Mouse (Mus musculus) B cell, adult 2 months (primary cell): ENCODE results near the gene Csn2.

Experiments used
- DNase-seq, 2 experiments: peaks; one replicate each; pipeline ENCODE4 v3.0.0; 2022

The Csn2 gene

DNA sequence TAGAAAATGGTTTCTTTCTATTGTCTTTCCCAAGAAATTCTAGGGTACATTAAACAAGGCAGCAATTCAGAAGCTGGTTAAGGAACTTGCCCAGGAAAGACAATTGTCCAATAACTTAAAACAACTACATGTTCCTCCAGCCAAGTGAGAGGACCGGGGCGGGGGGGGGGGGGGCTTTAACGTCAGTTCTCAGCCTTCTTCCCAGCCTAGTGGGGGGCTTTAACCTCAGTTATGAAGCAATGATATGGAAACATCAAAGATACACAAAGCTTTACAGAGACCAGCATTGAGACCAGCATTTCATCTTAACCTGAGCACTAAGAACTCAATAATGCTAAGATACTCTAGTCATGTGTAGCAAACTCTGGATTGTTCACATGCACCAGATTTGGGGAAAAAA is at the start of gene Csn2:
Gene Csn2 (minus strand): TSS at position 101 of the 400 bp plus-strand sequence.
- no peak for DNase-seq

DNA sequence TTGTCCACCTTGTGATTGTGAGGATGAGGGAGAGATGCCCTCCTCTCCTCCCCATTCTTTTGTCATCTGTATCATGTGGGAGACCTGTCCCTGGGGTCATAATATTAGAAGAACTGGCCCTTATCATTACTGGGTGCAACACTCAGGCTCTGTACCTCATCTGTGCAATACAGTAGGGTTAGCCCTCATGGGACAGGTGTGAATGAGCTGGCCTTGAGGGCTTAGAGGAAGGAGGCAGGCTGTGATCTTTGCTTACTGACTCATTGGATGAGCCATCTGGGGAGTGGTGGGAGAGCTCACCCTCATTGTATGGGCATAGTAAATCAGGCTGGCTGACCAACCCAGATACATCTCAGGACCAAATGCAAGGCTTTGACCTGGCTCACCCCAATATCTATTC is 35.4 kb upstream of the Csn2 start:
- DNase-seq: no peak

DNA sequence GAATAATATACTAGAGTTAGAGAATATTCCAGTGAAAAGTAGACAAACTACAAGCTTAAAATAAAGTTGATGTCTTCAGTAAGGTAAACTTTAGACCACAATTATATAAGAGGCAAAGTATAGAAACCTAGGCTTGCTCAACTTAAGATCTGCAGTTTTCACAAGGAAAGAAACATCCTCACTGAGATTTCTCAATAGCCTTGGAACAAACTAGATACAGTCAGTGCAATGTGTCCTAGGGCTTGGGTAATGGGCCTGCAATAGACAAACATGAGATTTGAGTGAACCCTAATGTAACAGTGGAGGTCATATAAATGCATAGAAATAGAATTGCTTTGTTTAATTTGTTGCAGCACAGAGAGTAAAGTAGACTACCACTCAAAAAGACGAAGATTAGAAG is 6.5 kb upstream of the Csn2 start:
- no peak for DNase-seq

- no peak for DNase-seq
Observed at GRCm38 (mm10) chr5:87665908-87666307, 33.5 kb downstream of the Csn2 start, which contains the start of gene Csn1s1. Gene Csn1s1, plus strand, starts transcription at chr5:87666208.

DNA sequence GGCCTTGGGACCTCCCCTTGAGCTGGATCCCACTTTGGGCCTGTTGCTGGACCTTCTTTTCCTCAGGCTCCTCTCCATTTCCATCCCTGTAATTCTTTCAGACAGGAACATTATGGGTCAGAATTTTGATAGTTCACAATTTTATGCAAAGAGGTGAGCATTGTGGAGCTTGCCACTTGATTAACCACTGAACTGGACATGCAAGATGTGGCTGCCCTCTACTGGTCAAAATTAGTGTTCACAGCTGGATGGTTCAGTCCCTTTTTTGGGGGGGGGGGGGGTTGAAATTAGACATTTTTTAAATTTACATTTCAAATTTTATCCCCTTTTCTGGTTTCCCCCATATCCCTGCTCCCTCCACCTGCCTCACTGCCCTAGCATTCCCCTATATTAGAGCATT is 56.6 kb downstream of the Csn2 start:
- no peak for DNase-seq
